Mouse (Mus musculus) small intestine, adult 2 months (tissue): Measurements from ENCODE around the gene Aanat.

Source experiments
- CTCF ChIP-seq: fragments of 200-500 bp; IDR thresholded peaks from 2 replicates; pipeline ENCODE4 v1.5.1; 2012; ENCODE audit warnings: low read depth, mild to moderate bottlenecking, control low read depth, inconsistent platforms, low read length, moderate library complexity, mixed read lengths; ENCODE audit not compliant: insufficient replicate concordance, insufficient read length; ENCODE audit errors: extremely low read depth
- POLR2A ChIP-seq: fragments of 200-500 bp; IDR thresholded peaks from 2 replicates; pipeline ENCODE4 v1.6.1; 2012; ENCODE audit warnings: low read depth, mild to moderate bottlenecking, control low read depth, inconsistent platforms, low read length, moderate library complexity

GRCm38 (mm10) chr11:116616438-116617118 lies 30.3 kb downstream of the Aanat start:
- no peak for TF ChIP-seq CTCF
- TF ChIP-seq POLR2A: no peak
